Mouse (Mus musculus): ENCODE measurements at regions not wholly inside any gene's neighbourhood (a gene's known extent, or its start where the extent isn't known, plus 50 kb on each side); places are given as distances from the start of the nearest gene placed in this dataset.

GRCm38 (mm10) chr6:55745105-55745858 is 64.2 kb upstream of the Neurod6 start:
- H3K4me1 ChIP-seq (ENCODE audit: control insufficient read depth, insufficient read depth): no peaks in the 10 kb centered on the region
- H3K4me3 ChIP-seq (ENCODE audit: low read depth, low read length): no peak overlapping the region
- H3K36me3 ChIP-seq (replicated peaks; ENCODE audit: control insufficient read depth, insufficient read depth, low read length): no peaks in the 10 kb centered on the region
- H3K4me2 ChIP-seq (ENCODE audit: low read depth, low read length): no peak overlapping the region
- WGBS: 56% methylated on average over 3 of the region's 3 CpGs
- TF ChIP-seq EP300 (IDR thresholded peaks at IDR 0.05; ENCODE audit: low read depth) (no peak), CTCF (IDR thresholded peaks at IDR 0.05; ENCODE audit: low read depth) (no peak)
- no peak overlapping the region for H3K27ac ChIP-seq (ENCODE audit: low read depth)
- ATAC-seq (ENCODE audit: insufficient read depth, low read depth) (no peak), DNase-seq (ENCODE audit: low spot score) (no peak)
- no peak overlapping the region for H3K9ac ChIP-seq (replicated peaks; ENCODE audit: low read depth, low read length)
- no peaks in the 10 kb centered on the region for H3K9me3 ChIP-seq (replicated peaks; ENCODE audit: control insufficient read depth, low read length)
- H3K27me3 ChIP-seq (ENCODE audit: control insufficient read depth, insufficient read depth, low read length): no peaks in the 10 kb centered on the region

- no peak for DNase-seq (ENCODE audit: low spot score)
- 63% methylated on average over 5 of the region's 5 CpGs for WGBS
- Histone ChIP-seq H3K36me3 (replicated peaks; ENCODE audit: control insufficient read depth, insufficient read depth, low read length) (no peaks in the 10 kb centered on the region), H3K9ac (replicated peaks; ENCODE audit: low read depth, low read length) (no peak overlapping the region), H3K9me3 (replicated peaks; ENCODE audit: control insufficient read depth, low read length) (no peaks in the 10 kb centered on the region), H3K4me1 (ENCODE audit: control insufficient read depth, insufficient read depth) (no peaks in the 10 kb centered on the region), H3K27me3 (ENCODE audit: control insufficient read depth, insufficient read depth, low read length) (no peaks in the 10 kb centered on the region), H3K4me2 (ENCODE audit: low read depth, low read length) (no peak overlapping the region), H3K4me3 (ENCODE audit: low read depth, low read length) (no peak overlapping the region), H3K27ac (ENCODE audit: low read depth) (no peak overlapping the region)
- TF ChIP-seq EP300 (IDR thresholded peaks at IDR 0.05; ENCODE audit: low read depth) (no peak), CTCF (IDR thresholded peaks at IDR 0.05; ENCODE audit: low read depth) (no peak)
- no peak for ATAC-seq (ENCODE audit: insufficient read depth, low read depth)
Observed at GRCm38 (mm10) chr6:55731301-55731826, 50.3 kb upstream of the Neurod6 start.
